Comparison of ENCODE assay signal across 31 mouse cellular contexts in the genomic region with DNA sequence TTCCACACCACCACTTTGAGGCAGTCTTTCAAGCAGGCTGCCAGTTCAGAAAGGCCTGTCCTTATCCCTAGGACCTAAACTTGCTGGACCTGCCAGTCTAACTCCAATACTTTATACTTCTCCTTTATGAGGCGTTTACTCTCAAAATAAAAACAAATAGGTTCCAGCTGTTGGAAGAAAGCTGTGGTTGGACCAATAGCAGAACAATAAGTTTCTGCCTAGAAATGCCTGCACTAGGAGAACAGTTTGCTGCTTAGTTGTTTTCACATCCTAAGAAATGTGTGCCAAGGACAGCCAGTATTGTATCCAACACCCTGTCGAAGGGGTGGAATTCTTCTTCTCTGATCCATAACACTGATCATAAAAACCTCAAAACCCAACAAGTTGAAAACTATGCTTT.
DNase-seq lines count a peak whose midpoint lies in the region; ATAC-seq and TF ChIP-seq lines count a peak whose summit lies in the region.
"Had no signal": no experiment of that assay in that cellular context is flagged by ENCODE, and none has a peak within 500 bp of the region (broad histone marks: within the 10 kb centered on the region; RNA-seq: fewer than 3 reads in every experiment).

No protein-coding gene starts in this region.

- no peak for TF ChIP-seq POLR2A in heart, adult 2 months (IDR thresholded peaks at IDR 0.05; ENCODE audit: insufficient read depth, low read depth, low read length)

- H3K4me2 ChIP-seq in embryonic facial prominence, embryonic 14.5 days (ENCODE audit: low read depth, low read length): no peak overlapping the region
- no peak overlapping the region for H3K4me2 ChIP-seq in limb, embryonic 15.5 days
- H3K4me2 ChIP-seq: heart, embryonic 13.5 days; hindbrain, embryonic 14.5 days; liver, embryonic 15.5 days; lung, embryonic 14.5 days; midbrain, embryonic 15.5 days; neural tube, embryonic 15.5 days had no signal

- no peaks in the 10 kb centered on the region for H3K9me3 ChIP-seq in embryonic facial prominence, embryonic 14.5 days (ENCODE audit: control insufficient read depth, low read length)
- H3K9me3 ChIP-seq in limb, embryonic 15.5 days: no peaks in the 10 kb centered on the region
- H3K9me3 ChIP-seq: heart, embryonic 13.5 days; liver, embryonic 15.5 days; midbrain, embryonic 10.5 days; midbrain, embryonic 15.5 days; neural tube, embryonic 15.5 days had no signal

- no peaks in the 10 kb centered on the region; the same call in 1 of the 2 replicates for H3K4me1 ChIP-seq in heart, adult 2 months (ENCODE audit: control insufficient read depth, insufficient read depth, low read length)
- H3K4me1 ChIP-seq in embryonic facial prominence, embryonic 14.5 days (ENCODE audit: control insufficient read depth, insufficient read depth, low read length): no peaks in the 10 kb centered on the region
- peaks cover 10% of the 10 kb centered on the region; the same call in 1 of the 2 replicates for H3K4me1 ChIP-seq in limb, embryonic 15.5 days
- H3K4me1 ChIP-seq: liver, embryonic 15.5 days; midbrain, embryonic 10.5 days; midbrain, embryonic 15.5 days; neural tube, embryonic 15.5 days had no signal

- ATAC-seq in embryonic facial prominence, embryonic 14.5 days (ENCODE audit: low read depth): no peak
- ATAC-seq in limb, embryonic 15.5 days (ENCODE audit: insufficient number of reproducible peaks, low FRiP score, low TSS enrichment, low read depth): no peak
- ATAC-seq: CD4-positive, CD25-positive, alpha-beta regulatory T cell, adult 4 months; forebrain, embryonic 16.5 days; inflammation-experienced regulatory T-cells, adult 6 months; midbrain, embryonic 15.5 days had no signal

- H3K36me3 ChIP-seq in heart, adult 2 months (ENCODE audit: control insufficient read depth, insufficient read depth, low read length): peaks cover 10% of the 10 kb centered on the region
- H3K36me3 ChIP-seq in embryonic facial prominence, embryonic 14.5 days (ENCODE audit: control insufficient read depth, insufficient read depth, low read length): peaks cover 81% of the 10 kb centered on the region
- H3K36me3 ChIP-seq in limb, embryonic 15.5 days: peaks cover 55% of the 10 kb centered on the region
- H3K36me3 ChIP-seq: midbrain, embryonic 15.5 days had no signal

- no peak overlapping the region for H3K4me3 ChIP-seq in heart, adult 2 months
- H3K4me3 ChIP-seq in embryonic facial prominence, embryonic 14.5 days (ENCODE audit: low read depth, low read length): no peak overlapping the region
- H3K4me3 ChIP-seq in limb, embryonic 15.5 days: no peak overlapping the region
- H3K4me3 ChIP-seq: heart, embryonic 13.5 days; left cerebral cortex, adult 2 months; liver, embryonic 15.5 days; midbrain, embryonic 10.5 days; midbrain, embryonic 15.5 days; neural tube, embryonic 15.5 days had no signal

- 74% methylated on average over 2 of the region's 2 CpGs for WGBS in heart, adult 2 months
- WGBS in embryonic facial prominence, embryonic 14.5 days: 47% methylated on average over 2 of the region's 2 CpGs
- WGBS in limb, embryonic 15.5 days: 40% methylated on average over 2 of the region's 2 CpGs

- TF ChIP-seq EP300 in heart, adult 2 months (IDR thresholded peaks at IDR 0.05; ENCODE audit: insufficient read depth, low read depth, low read length): no peak

- no peaks in the 10 kb centered on the region for H3K27me3 ChIP-seq in heart, adult 2 months (ENCODE audit: control insufficient read depth, insufficient read depth, low read length)
- H3K27me3 ChIP-seq in embryonic facial prominence, embryonic 14.5 days (replicated peaks; ENCODE audit: control insufficient read depth, insufficient read depth, low read length): no peaks in the 10 kb centered on the region
- no peaks in the 10 kb centered on the region for H3K27me3 ChIP-seq in limb, embryonic 15.5 days
- H3K27me3 ChIP-seq: heart, embryonic 13.5 days; liver, embryonic 15.5 days; midbrain, embryonic 15.5 days; neural tube, embryonic 15.5 days had no signal

- intact Hi-C loops in heart, adult 2 months (cut with DNase I): no loop called here

- no peak overlapping the region for H3K9ac ChIP-seq in heart, adult 2 months (ENCODE audit: low read depth, low read length)
- no peak overlapping the region for H3K9ac ChIP-seq in embryonic facial prominence, embryonic 14.5 days (ENCODE audit: low read depth, low read length)
- no peak overlapping the region for H3K9ac ChIP-seq in limb, embryonic 15.5 days
- H3K9ac ChIP-seq: heart, embryonic 13.5 days; hindbrain, embryonic 14.5 days; liver, embryonic 15.5 days; lung, embryonic 14.5 days; midbrain, embryonic 15.5 days; neural tube, embryonic 15.5 days had no signal

- H3K79me2 ChIP-seq in heart, adult 2 months (replicated peaks; ENCODE audit: control insufficient read depth, insufficient read depth, low read length): no peaks in the 10 kb centered on the region

- peak overlapping the region; percentile 11; the same call in 1 of the 2 replicates for H3K27ac ChIP-seq in heart, adult 2 months
- H3K27ac ChIP-seq in embryonic facial prominence, embryonic 14.5 days (replicated peaks; ENCODE audit: low read depth, low read length): peak overlapping the region; percentile 52
- H3K27ac ChIP-seq in limb, embryonic 15.5 days: peak overlapping the region; percentile 71; the same call in 1 of the 2 replicates
- H3K27ac ChIP-seq: hindbrain, embryonic 14.5 days; left cerebral cortex, adult 2 months; liver, embryonic 15.5 days; midbrain, embryonic 10.5 days; midbrain, embryonic 15.5 days; neural tube, embryonic 15.5 days had no signal

- TF ChIP-seq CTCF in heart, adult 2 months (IDR thresholded peaks at IDR 0.05): no peak

- no peak for DNase-seq in heart, adult 2 months
- DNase-seq in heart, adult 8-10 months (ENCODE audit: low spot score): no peak
- peak; percentile 35 for DNase-seq in NIH3T3 (ENCODE audit: low read depth)
- DNase-seq in embryonic facial prominence, embryonic 14.5 days (ENCODE audit: low spot score): peak; percentile 68
- no peak for DNase-seq in cerebellum, postnatal 14 days
- DNase-seq in urinary bladder, adult 2 months (ENCODE audit: low spot score): no peak
- DNase-seq: adrenal gland, postnatal 25 days; cerebellum, adult 18-20 months; cerebellum, postnatal 10 days; gastrocnemius, postnatal 25 days; heart, adult 18-20 months; heart, postnatal 10 days; kidney, adult 18-20 months; kidney, postnatal 14 days; lung, embryonic 14.5 days; lung, postnatal 14 days; retina, postnatal 1 day; right cerebral cortex, postnatal 14 days; thymus, adult 2 months; thymus, postnatal 36 days had no signal

Comparison
In these comparisons a context has a peak if more than half of its experiments do, and no peak if none do; other contexts are left out.
1. DNase-seq: peak in NIH3T3 (single experiment) and embryonic facial prominence, embryonic 14.5 days (single experiment); none in heart, adult 2 months (0 of 2), heart, adult 8-10 months (single experiment), cerebellum, postnatal 14 days (0 of 2) and urinary bladder, adult 2 months (single experiment).
2. H3K27ac ChIP-seq: peak in every context shown above with its lines; median percentile 71 in limb, embryonic 15.5 days; 52 in embryonic facial prominence, embryonic 14.5 days; 11 in heart, adult 2 months.